Mouse (Mus musculus): ENCODE data around the gene Mns1.

DNA sequence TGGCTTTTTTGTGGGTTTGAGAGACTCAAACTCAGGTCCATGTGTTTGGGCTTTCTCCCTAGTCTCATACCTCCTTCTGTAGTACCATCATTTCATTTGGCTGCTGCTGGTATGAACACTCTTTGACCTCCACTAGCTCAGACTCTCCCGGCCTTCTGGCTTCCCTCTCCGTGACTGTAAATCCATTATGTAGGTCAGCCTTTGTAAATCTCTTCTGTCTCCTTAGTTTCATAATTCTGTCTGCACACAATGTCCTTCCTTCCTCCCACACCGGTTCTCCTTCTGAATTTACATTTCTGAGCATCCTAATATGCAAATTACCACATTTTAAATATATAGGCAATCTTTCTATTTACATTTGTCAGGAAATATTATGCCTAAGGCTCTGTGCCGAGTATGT, 9.9 kb upstream of the Mns1 start:
- no peak for TF ChIP-seq CTCF (IDR thresholded peaks at IDR 0.05)
- TF ChIP-seq EP300 (IDR thresholded peaks at IDR 0.05; ENCODE audit: insufficient read depth, low read depth, low read length) = no peak
- TF ChIP-seq POLR2A (IDR thresholded peaks at IDR 0.05; ENCODE audit: insufficient read depth, low read depth, low read length) = no peak

All from heart, adult 2 months (tissue).